Mouse (Mus musculus): Measurements from ENCODE around the gene Zfp287. TPM values are rescaled to one million over a fixed set of nuclear protein-coding genes. Genes with fewer than 3 reads are reported as not detected.

Gene Zfp287
- total RNA-seq, 2 experiments from 2014 or later, result 0.89 to 1.2 TPM

DNA sequence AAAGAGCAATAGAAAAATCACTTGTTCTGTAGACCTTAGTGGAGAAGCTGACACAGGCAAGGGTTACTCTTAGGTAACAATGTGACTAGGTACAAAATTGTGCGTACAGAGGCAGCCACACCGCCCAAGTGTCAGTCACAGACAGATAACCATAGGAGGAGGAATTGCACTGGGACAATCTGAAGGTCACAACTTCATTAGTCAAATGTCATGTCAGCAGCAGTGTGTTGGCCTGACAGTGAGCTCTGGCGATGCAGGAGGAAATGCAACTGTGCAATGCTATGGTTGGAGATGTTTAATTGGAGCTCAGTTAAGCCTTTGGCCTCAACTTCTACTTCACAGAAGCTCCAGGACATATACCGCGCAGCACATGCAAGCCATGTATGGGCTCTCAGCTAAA is 21.0 kb downstream of the Zfp287 start:
- no peak for DNase-seq
- intact Hi-C loops (cut with DNase I), result no loop called here

GRCm38 (mm10) chr11:62708252-62708651 is 23.5 kb downstream of the Zfp287 start:
- intact Hi-C loops (cut with DNase I), result no loop called here
- DNase-seq, result no peak

DNA sequence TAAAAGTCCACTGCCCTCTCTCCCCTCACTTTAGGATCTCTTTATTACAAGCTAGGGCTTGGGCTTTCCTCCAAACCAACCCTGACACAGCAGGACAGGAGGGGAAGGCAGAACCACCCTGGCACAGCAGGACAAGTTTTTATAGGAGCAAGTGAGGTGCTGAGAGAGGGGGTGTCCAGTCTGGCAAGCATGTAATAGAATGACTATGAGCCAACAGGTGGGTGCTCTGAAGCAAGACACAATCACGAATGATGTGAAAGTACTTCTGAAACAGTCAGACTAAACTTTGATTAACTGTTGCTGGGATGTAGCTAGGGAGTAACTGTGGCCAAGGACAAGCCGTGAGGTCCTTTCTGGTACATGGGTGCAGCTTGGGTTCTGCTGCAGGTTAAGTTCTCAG is 25.6 kb downstream of the Zfp287 start:
- intact Hi-C loops (cut with DNase I), result no loop called here
- no peak for DNase-seq

GRCm38 (mm10) chr11:62701218-62701617 is 30.5 kb downstream of the Zfp287 start:
- DNase-seq, result no peak
- intact Hi-C loops (cut with DNase I), result no loop called here

DNA sequence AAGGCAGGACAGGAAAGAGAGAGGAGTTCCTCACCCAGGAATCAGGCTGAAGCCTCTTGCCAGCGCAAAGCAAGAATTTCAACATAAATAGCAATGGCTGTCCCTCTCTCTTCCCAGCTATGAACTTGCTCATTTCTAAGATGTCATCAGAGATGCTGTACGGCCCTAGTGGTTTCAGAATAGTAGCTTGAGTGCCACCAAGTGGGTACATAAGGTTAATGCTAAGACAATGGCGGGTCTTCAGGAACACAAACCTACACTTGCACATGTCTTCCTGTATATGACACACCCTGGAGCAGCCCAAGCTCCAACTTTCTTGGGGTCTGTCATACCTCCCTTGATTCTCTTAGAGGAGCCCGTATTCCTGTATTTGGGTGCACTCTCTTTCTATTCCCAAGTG is 32.0 kb downstream of the Zfp287 start:
- intact Hi-C loops (cut with DNase I), result no loop called here
- DNase-seq, result no peak

DNA sequence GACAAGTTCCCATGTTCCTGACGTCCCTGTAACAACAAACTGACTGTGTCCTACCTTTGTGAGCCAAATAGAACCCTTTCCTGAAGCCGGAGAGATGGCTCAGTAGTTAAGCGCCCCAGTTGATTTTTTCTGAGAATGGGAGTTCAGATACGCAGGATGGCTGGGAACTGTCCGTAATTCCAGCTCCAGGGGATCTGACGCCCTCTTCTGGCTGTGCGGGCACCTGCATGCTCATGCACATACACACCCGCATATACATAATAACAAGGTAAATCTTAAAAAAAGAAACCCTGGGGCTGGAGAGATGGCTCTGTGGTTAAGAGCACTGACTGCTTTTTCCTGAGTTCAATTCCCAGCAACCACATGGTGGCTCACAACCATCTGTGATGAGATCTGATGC is 36.6 kb downstream of the Zfp287 start:
- intact Hi-C loops (cut with DNase I), result no loop called here

GRCm38 (mm10) chr11:62693299-62694184 is 38.2 kb downstream of the Zfp287 start:
- DNase-seq, result no peak
- intact Hi-C loops (cut with DNase I), result no loop called here

More for the DNA sequence above, 36.6 kb downstream of the Zfp287 start:
- no peak for DNase-seq

DNA sequence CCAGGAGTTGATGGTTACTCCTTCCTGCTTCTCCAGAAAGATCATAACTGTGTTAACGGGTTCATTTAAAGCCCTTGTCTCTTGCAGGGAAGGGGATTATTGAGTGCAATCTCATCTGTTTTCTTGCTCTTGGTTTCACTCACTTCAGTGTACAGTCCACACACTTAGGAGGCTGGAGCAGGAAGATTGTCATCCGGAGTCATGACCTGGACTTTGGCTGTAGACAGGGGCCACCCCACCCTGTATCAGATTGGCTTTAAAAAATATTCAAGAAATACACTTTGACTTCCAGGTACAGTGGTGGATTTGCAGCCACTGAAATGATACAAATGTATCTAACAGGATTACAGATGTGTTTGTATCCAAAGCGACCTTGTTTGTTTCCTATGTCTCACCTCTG is 40.1 kb downstream of the Zfp287 start:
- intact Hi-C loops (cut with DNase I), result no loop called here
- DNase-seq, result no peak

DNA sequence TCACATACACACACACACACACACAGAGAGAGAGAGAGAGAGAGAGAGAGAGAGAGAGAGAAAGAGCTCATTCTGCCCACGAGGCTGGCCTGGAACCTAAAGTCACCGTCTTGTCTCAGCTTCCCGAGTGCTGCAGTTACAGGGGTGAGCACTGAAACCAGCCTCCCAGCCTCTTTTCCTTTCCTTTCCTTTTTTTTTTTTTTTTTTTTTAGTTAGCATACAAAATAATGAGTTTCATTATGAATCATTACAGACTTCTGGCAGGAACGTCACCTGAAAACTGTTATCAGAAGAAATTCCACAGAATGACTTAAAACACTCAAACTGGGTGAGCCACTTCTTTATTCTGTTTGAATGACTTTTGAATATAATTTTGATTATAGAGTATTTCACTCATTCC is 51.8 kb downstream of the Zfp287 start:
- DNase-seq, result no peak
- intact Hi-C loops (cut with DNase I), result no loop called here

DNA sequence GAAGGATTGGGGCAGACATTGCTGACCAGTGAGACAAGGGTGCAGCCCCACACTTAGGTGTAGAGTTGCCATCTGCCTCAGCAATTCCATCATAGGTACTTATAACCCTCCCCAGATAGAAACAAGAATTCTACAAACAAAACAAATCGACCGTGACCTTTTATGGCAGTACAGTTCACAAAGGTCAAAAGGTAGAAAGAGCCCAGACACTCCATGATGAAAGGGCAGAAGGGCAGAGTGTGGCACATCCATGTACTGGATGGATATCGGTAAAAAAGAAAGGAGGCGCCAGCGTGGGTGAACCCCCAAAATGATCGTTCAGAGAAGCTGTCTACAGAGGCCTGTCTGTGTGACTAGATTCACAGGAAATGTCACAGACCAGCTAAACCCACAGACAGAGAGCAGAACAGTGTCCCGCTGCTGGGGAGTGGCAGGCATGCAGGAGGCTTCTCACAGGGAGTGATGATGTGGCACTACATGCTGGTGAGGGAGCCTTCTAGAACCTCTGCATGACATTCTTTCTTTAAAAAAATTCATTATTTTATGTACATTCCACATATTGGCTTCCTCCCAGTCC is 52.8 kb downstream of the Zfp287 start:
- DNase-seq, result no peak
- intact Hi-C loops (cut with DNase I), result no loop called here

DNA sequence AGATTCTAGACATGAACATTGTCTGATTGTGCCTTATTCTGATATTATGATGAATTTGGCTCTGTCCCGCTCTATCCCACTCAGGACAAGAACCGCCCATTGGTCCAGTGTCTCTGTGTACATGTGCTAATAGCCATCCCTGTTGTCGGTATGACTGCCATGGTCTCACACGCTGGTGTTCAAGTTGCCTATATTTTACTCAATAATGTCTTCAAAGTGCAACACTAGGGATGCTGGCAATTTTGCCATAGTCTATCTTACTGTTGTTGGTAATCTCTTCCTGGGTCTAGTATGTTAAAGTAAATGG is 55.5 kb downstream of the Zfp287 start:
- intact Hi-C loops (cut with DNase I), result no loop called here
- DNase-seq, result no peak

GRCm38 (mm10) chr11:62675480-62676289 is 56.0 kb downstream of the Zfp287 start:
- intact Hi-C loops (cut with DNase I), result loop anchor here (1.0 kb wide), 1 partner anchor 62 kb away; no protein-coding TSS in a partner anchor
- peak; percentile 30 to 57 for DNase-seq

DNA sequence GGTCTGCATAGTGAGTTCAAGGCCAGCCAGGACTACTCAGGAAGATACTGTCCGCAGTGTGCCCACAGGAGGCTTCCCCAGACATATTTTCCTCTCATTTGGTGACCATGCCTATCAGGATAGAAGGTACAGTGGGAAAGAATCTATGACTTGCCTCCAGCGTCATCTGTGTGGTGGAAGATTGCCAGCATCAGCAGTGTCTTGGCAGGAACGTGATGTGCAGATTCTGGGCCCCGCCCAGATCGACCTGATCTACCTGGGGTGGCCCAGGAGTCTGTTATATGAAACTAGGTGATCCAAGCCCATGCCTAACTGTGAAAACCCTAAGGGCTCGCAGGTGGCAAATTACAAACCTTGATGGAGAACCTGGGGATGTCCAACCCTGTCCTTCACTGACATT is 61.7 kb downstream of the Zfp287 start:
- intact Hi-C loops (cut with DNase I), result no loop called here
- DNase-seq, result no peak

DNA sequence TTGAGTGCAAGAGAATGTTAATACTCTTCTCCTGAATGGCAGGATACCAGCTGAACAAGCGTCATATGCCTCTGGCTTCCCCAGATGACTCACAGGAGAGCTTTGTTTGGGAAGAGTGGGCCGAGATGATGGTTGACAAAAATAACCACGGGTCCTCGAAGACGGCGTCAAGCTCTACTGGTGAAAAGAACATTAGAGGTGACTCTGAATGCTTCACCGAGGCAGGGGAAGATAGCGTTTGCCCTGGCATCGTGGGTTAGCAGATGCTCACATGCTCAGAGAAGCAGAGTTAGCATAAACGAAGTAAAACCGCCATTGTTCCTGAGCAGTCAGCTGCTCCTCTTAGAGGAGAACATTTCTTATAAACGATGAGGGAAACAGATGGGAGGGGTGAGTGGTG is 62.2 kb downstream of the Zfp287 start:
- DNase-seq, result no peak
- intact Hi-C loops (cut with DNase I), result no loop called here

GRCm38 (mm10) chr11:62668986-62669385 is 62.7 kb downstream of the Zfp287 start:
- DNase-seq, result no peak
- intact Hi-C loops (cut with DNase I), result no loop called here

DNA sequence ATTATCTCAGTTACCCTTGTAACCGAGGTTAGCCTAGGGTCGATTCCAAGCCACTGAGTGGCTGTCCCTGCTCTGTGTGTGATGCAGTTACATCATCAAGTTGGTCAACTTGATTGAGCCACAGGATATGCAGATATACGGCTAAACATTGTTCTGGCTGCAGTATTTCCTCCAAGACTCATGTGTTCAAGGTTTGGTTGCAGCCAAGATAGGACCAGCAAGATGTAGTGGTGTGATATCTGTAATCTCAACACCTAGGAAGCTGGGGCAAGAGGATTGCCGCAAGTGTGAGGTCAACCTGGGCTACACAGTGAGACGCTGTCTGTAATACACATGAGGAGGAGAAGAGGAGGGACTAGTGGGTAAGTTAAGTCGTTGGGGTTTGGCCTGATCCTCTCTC is 67.5 kb downstream of the Zfp287 start:
- intact Hi-C loops (cut with DNase I), result no loop called here
- no peak for DNase-seq

GRCm38 (mm10) chr11:62660885-62661284 is 70.8 kb downstream of the Zfp287 start:
- intact Hi-C loops (cut with DNase I), result no loop called here
- DNase-seq, result no peak

GRCm38 (mm10) chr11:62652080-62652479 is 79.6 kb downstream of the Zfp287 start:
- no peak for DNase-seq
- intact Hi-C loops (cut with DNase I), result no loop called here

DNA sequence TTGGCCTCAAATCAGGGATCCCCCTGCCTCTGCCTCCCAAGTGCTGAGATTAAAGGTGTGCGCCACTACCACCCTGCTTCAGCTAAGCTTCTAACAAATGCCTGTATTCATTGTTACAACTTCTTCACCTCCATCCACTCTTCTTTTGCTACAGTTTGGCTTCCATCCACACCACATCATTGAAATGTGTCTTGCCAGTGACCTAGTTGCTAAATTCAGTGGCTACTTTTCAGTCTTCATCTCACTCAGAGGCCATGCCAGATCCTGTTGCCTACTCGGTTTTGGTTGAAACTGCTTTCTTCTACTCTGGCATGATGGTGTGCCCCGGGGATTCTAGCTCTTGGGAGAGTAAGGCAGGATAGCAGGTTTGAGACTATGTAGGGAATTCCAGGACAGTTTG is 80.1 kb downstream of the Zfp287 start:
- no peak for DNase-seq

More for the DNA sequence above, 80.1 kb downstream of the Zfp287 start:
- intact Hi-C loops (cut with DNase I), result no loop called here
